Mouse (Mus musculus) lung, postnatal 0 days (tissue): Measurements from ENCODE around the gene Mcrip2. TPM values are rescaled to one million over a fixed set of nuclear protein-coding genes. Genes with fewer than 3 reads are reported as not detected.

Source experiments
- ATAC-seq: fragments of 200-750 bp; cut with Nextera tagmentation; 2 replicates; pipeline ENCODE4 v1.8.0; 2017; ENCODE audit warnings: moderate library complexity
- DNase-seq: peaks from one replicate; pipeline ENCODE4 v3.0.0-alpha.2; 2016; ENCODE audit warnings: low spot score
- H3K27ac ChIP-seq: fragments of 300-500 bp; sonication (generic); 2 replicates; pipeline ENCODE4 v1.5.1; 2014; ENCODE audit warnings: antibody characterized with exemption, mild to moderate bottlenecking, low read length, mixed read lengths
- H3K27me3 ChIP-seq: fragments of 300-500 bp; sonication (generic); replicated peaks from 2 replicates; pipeline ENCODE4 v1.6.1; 2014; ENCODE audit warnings: low read length, mixed read lengths; ENCODE audit not compliant: insufficient read depth
- H3K36me3 ChIP-seq: fragments of 300-500 bp; sonication (generic); 2 replicates; pipeline ENCODE4 v1.6.1; 2014; ENCODE audit warnings: low read length, mixed read lengths; ENCODE audit not compliant: insufficient read depth
- H3K4me1 ChIP-seq: fragments of 300-500 bp; sonication (generic); 2 replicates; pipeline ENCODE4 v1.6.1; 2014; ENCODE audit warnings: antibody characterized with exemption, low read depth, low read length, mixed read lengths; ENCODE audit not compliant: insufficient read depth
- H3K4me2 ChIP-seq: fragments of 300-500 bp; sonication (generic); replicated peaks from 2 replicates; pipeline ENCODE4 v1.6.1; 2014; ENCODE audit warnings: low read depth, mild to moderate bottlenecking, low read length, moderate library complexity, mixed read lengths
- H3K4me3 ChIP-seq: fragments of 300-500 bp; sonication (generic); 2 replicates; pipeline ENCODE4 v1.5.1; 2014; ENCODE audit warnings: low read depth, low read length
- H3K9ac ChIP-seq: fragments of 300-500 bp; sonication (generic); replicated peaks from 2 replicates; pipeline ENCODE4 v1.6.1; 2014; ENCODE audit warnings: low read depth, mild to moderate bottlenecking
- H3K9me3 ChIP-seq: fragments of 300-500 bp; sonication (generic); 2 replicates; pipeline ENCODE4 v1.6.1; 2016; ENCODE audit warnings: low read length, mixed read lengths
- CTCF ChIP-seq: IDR thresholded peaks from 2 replicates; pipeline ENCODE4 v1.5.1; 2016; ENCODE audit warnings: antibody characterized with exemption, mild to moderate bottlenecking
- EP300 ChIP-seq: IDR thresholded peaks from 2 replicates; pipeline ENCODE4 v1.6.1; 2016; ENCODE audit warnings: antibody characterized with exemption, mild to moderate bottlenecking, control low read depth
- WGBS: fragments of 180-500 bp; shearing (Covaris S2); extraction: QIAGEN DNeasy Blood & Tissue Kit; methylation state at CpG from one replicate; pipeline ENCODE4 v1.1.7; 2014; 5-methylcytosine and 5-hydroxymethylcytosine counted together
- polyA plus RNA-seq: library from polyadenylated mRNA; unstranded; fragments of >200 nt; fragmentation: Nextera tagmentation; extraction: Ambion mirVana; gene quantifications from 2 replicates; pipeline ENCODE4 v1.2.1, GENCODE M21; 2015

The Mcrip2 gene
- polyA plus RNA-seq, 1 experiment from 2014 or later: 19.5 TPM

DNA sequence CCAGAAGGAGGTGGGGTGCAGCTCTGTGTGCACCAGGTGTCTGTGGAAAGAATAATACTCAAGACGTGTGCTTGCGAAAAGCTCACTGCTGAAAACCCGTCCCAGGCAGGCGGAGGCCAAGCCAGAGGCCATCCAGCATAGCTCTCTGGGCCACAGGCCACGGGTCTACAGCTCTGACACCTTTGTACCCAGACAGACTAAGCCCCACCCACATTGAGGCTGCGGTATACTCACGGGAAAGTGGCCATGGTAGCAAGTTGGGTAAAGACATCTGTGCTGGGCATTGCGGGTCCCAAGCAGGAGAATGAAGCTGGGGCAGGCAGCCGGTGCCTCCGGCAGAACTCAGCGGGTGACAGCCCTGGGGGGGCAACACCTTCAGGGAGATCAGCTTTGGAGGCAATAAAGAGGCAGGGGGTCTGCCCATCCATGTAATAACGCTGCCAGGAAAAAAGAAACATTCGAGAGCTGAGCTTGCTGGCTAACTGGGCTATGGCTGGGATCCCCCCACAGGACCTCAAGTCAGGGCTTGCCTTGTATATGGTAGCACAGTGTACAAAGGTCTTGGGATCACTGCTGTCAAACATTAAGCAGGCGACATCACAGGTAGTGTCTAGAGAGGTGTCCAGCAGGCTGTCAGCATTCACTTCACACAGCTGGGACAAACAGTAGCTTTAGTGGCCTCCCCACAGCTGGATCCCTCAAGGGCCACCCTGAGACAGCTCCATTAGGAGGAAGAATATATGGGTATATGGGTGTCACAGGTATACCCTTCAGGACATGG, 28.9 kb downstream of the Mcrip2 start:
- no peak for TF ChIP-seq EP300
- TF ChIP-seq CTCF: no peak
- no peak overlapping the region for H3K27ac ChIP-seq
- H3K27me3 ChIP-seq: no peaks in the 10 kb centered on the region
- no peak for ATAC-seq
- no peak overlapping the region for H3K4me3 ChIP-seq
- 84% methylated on average over 14 of the region's 14 CpGs for WGBS
- no peak overlapping the region for H3K9ac ChIP-seq
- peaks cover 18% of the 10 kb centered on the region; the same call in 1 of the 2 replicates for H3K4me1 ChIP-seq
- H3K9me3 ChIP-seq: no peaks in the 10 kb centered on the region
- DNase-seq: no peak
- H3K36me3 ChIP-seq: peaks cover 13% of the 10 kb centered on the region; the same call in 1 of the 2 replicates
- H3K4me2 ChIP-seq: no peak overlapping the region

DNA sequence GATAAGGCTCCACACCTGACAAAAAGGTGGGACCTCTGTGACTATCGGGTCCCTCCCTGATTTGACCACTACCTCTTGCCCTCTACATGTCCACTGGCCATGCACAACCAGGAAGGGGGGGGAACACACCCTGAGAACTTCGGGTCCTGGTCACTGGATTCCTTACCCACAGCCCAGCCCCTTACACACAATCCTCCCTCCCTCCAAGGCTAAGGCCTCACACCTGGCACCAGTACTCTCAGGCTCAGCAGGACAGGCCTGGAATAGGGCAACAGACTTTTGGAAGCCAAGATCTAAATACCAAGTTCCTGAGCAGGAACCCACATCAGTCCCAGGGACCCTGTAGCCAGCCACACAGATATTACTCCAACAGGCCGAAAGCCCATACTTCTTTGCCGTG, 29.7 kb downstream of the Mcrip2 start:
- DNase-seq (no peak), ATAC-seq (no peak)
- Histone ChIP-seq H3K9ac (no peak overlapping the region), H3K36me3 (peaks cover 13% of the 10 kb centered on the region; the same call in 1 of the 2 replicates), H3K4me2 (no peak overlapping the region), H3K9me3 (no peaks in the 10 kb centered on the region), H3K4me1 (peaks cover 26% of the 10 kb centered on the region), H3K27me3 (no peaks in the 10 kb centered on the region), H3K4me3 (no peak overlapping the region), H3K27ac (no peak overlapping the region)
- no peak for TF ChIP-seq CTCF
- no peak for TF ChIP-seq EP300
- 88% methylated on average over 4 of the region's 4 CpGs for WGBS

DNA sequence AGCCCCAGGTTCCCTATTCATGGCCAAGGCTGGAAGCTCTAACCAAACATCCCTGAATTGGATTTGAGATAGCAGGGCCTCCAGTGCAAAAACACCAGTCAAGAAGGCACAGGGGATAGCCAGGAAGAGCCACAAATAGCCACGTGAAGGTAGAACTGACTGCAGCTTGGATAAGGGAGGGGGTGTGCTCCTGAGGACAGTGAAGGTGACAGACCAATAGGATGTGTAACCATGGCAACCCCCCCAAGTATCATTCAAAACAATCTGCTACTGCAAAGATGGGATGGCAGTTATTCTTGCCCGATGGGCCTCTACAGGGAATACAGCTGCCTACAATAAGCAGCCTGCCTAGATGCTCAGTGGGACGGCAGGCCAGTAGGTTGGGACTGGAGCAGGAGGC, 31.0 kb downstream of the Mcrip2 start:
- 44% methylated on average over 3 of the region's 3 CpGs for WGBS
- no peaks in the 10 kb centered on the region for H3K9me3 ChIP-seq
- no peak overlapping the region for H3K9ac ChIP-seq
- TF ChIP-seq CTCF (no peak), EP300 (no peak)
- no peak overlapping the region for H3K27ac ChIP-seq
- ATAC-seq: no peak
- H3K36me3 ChIP-seq: peaks cover 13% of the 10 kb centered on the region; the same call in 1 of the 2 replicates
- no peak for DNase-seq
- H3K4me1 ChIP-seq: peaks cover 25% of the 10 kb centered on the region
- H3K27me3 ChIP-seq: no peaks in the 10 kb centered on the region
- H3K4me2 ChIP-seq: no peak overlapping the region
- H3K4me3 ChIP-seq: no peak overlapping the region

DNA sequence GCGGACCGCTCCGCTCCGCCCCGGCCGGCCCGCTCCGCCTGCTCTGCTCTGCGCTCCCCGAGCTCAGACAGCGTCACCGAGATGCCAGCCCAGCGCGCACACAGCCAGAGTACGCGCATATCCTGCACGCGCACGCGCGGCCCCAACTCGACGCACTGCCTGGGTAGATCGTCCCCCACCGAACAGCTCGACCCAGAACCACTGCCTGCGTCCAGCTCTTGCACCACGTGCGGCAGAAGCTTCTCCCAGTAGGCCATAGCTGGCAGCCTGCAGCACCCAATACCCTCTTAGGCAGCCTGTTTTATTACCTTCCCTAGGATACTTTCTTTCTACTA, 31.5 kb downstream of the Mcrip2 start, which contains the start of gene Rhbdl1:
Gene Rhbdl1, minus strand, starts transcription at position 220 of the 335 bp plus-strand sequence.
- no peaks in the 10 kb centered on the region for H3K27me3 ChIP-seq
- ATAC-seq: no peak
- peaks cover 28% of the 10 kb centered on the region for H3K4me1 ChIP-seq
- DNase-seq: peak; percentile 62
- H3K4me3 ChIP-seq: peak within 1 kb of the TSS; percentile 31; the same call in 1 of the 2 replicates
- H3K9ac ChIP-seq: no peak within 1 kb of the TSS
- TF ChIP-seq CTCF (no peak), EP300 (no peak)
- H3K4me2 ChIP-seq: peak within 1 kb of the TSS; percentile 68
- H3K36me3 ChIP-seq: peaks cover 8% of the 10 kb centered on the region; the same call in 1 of the 2 replicates
- no peaks in the 10 kb centered on the region for H3K9me3 ChIP-seq
- H3K27ac ChIP-seq: no peak within 1 kb of the TSS
- WGBS: under 1% methylated on average over 22 of the region's 29 CpGs

DNA sequence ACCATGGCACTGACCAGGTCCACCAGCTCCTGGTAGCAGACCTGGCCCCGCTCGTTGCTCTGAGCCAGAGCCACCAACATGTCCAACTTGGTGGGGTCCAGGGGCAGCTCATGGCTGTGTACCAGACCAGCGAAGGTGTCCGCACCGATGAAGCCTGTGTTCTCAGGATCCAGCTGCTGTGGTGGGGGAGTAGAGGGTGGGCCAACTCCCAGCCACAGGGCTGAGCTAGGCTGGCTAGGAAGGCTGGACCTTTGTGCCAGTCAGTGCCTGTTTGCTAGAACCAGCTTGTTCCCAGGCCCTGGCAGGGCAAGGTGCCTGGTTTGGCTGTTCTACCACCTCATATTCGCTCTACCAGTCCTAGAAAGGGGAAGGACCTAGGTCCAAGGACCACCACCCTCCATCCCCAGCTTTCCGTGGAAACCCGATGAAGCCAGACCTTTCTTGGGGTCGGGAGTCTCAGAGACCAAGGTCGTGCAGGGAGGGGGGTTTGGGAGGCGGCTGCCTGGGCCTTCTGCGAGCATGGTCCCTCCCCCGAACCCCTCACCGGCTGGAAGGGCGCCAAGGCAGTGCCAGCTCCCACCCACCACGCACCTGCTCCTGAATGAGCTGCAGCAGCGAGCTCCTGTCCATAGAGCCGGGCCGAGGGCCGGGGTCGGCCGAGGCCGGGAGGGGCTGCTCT, 32.0 kb downstream of the Mcrip2 start:
- H3K9ac ChIP-seq: no peak overlapping the region
- H3K4me2 ChIP-seq: peak overlapping the region; percentile 68
- DNase-seq (no peak), ATAC-seq (no peak)
- 26% methylated on average over 20 of the region's 23 CpGs for WGBS
- H3K9me3 ChIP-seq: no peaks in the 10 kb centered on the region
- peaks cover 33% of the 10 kb centered on the region for H3K4me1 ChIP-seq
- H3K36me3 ChIP-seq: peaks cover 5% of the 10 kb centered on the region; the same call in 1 of the 2 replicates
- no peaks in the 10 kb centered on the region for H3K27me3 ChIP-seq
- TF ChIP-seq EP300: no peak
- no peak for TF ChIP-seq CTCF
- H3K4me3 ChIP-seq: peak overlapping the region; percentile 31; the same call in 1 of the 2 replicates
- H3K27ac ChIP-seq: no peak overlapping the region

DNA sequence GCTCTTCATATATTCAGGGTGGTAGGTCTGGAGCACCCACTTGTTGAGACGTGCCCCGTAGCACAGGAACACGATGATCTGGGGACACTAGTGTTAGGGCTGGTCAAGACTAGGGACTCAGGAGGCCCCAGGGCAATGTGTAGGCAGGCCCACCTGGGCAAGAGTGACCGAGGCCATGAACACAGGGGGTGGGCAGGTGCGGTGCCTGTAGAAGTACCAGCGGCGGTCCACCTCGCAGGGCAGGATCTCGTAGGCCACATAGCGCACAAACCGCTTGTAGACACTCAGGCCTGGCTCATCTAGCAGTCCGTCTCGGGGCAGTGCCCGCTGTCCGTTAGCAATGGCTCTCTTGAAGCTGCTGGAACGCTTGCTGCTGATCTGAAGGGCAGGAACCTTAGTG, 32.7 kb downstream of the Mcrip2 start:
- no peak overlapping the region for H3K4me2 ChIP-seq
- DNase-seq: no peak
- no peak overlapping the region for H3K4me3 ChIP-seq
- no peak for ATAC-seq
- no peaks in the 10 kb centered on the region for H3K27me3 ChIP-seq
- H3K9ac ChIP-seq: no peak overlapping the region
- H3K4me1 ChIP-seq: peaks cover 39% of the 10 kb centered on the region
- no peak overlapping the region for H3K27ac ChIP-seq
- H3K9me3 ChIP-seq: no peaks in the 10 kb centered on the region
- no peak for TF ChIP-seq CTCF
- TF ChIP-seq EP300: no peak
- peaks cover 6% of the 10 kb centered on the region; the same call in 1 of the 2 replicates for H3K36me3 ChIP-seq
- WGBS: 84% methylated on average over 16 of the region's 16 CpGs
